Mouse (Mus musculus) embryonic facial prominence, embryonic 15.5 days (tissue): ENCODE measurements at regions not wholly inside any gene's neighbourhood (a gene's known extent, or its start where the extent isn't known, plus 50 kb on each side); places are given as distances from the start of the nearest gene placed in this dataset.
A peak's percentile ranks its signal among the peaks of the same experiment; 100 is the strongest.

Experiments
- ATAC-seq: fragments of 200-750 bp; cut with Nextera tagmentation; 2 replicates; pipeline ENCODE4 v1.8.0; 2017; ENCODE audit warnings: low read depth, moderate TSS enrichment; ENCODE audit not compliant: insufficient number of reproducible peaks, low FRiP score, low TSS enrichment
- H3K27ac ChIP-seq: fragments of 300-500 bp; sonication (generic); replicated peaks from 2 replicates; pipeline ENCODE4 v1.5.1; 2015; ENCODE audit warnings: mild to moderate bottlenecking, inconsistent platforms
- H3K27me3 ChIP-seq: fragments of 300-500 bp; sonication (generic); 2 replicates; pipeline ENCODE4 v1.6.1; 2015; ENCODE audit warnings: inconsistent platforms
- H3K36me3 ChIP-seq: fragments of 300-500 bp; sonication (generic); 2 replicates; pipeline ENCODE4 v1.6.1; 2015; ENCODE audit warnings: mild to moderate bottlenecking, inconsistent platforms
- H3K4me1 ChIP-seq: fragments of 300-500 bp; sonication (generic); 2 replicates; pipeline ENCODE4 v1.6.1; 2015; ENCODE audit warnings: inconsistent platforms
- H3K4me2 ChIP-seq: fragments of 300-500 bp; sonication (generic); replicated peaks from 2 replicates; pipeline ENCODE4 v1.6.1; 2015; ENCODE audit warnings: mild to moderate bottlenecking, inconsistent platforms
- H3K4me3 ChIP-seq: fragments of 300-500 bp; sonication (generic); replicated peaks from 2 replicates; pipeline ENCODE4 v1.5.1; 2015; ENCODE audit warnings: mild to moderate bottlenecking, inconsistent platforms
- H3K9ac ChIP-seq: fragments of 300-500 bp; sonication (generic); 2 replicates; pipeline ENCODE4 v1.6.1; 2015; ENCODE audit warnings: inconsistent platforms
- H3K9me3 ChIP-seq: fragments of 300-500 bp; sonication (generic); replicated peaks from 2 replicates; pipeline ENCODE4 v1.6.1; 2016; ENCODE audit warnings: inconsistent platforms
- WGBS: fragments of 180-500 bp; shearing (Covaris S2); methylation state at CpG from one replicate; pipeline ENCODE4 v1.1.7; 2015; 5-methylcytosine and 5-hydroxymethylcytosine counted together

- Histone ChIP-seq H3K27ac (no peak overlapping the region; the same call in 1 of the 2 replicates), H3K9ac (no peak overlapping the region), H3K4me1 (peaks cover 5% of the 10 kb centered on the region; the same call in 1 of the 2 replicates), H3K27me3 (no peaks in the 10 kb centered on the region), H3K36me3 (no peaks in the 10 kb centered on the region), H3K4me3 (no peak overlapping the region), H3K4me2 (peak overlapping the region; percentile 12), H3K9me3 (no peaks in the 10 kb centered on the region)
- ATAC-seq = no peak
- WGBS = 51% methylated on average over 15 of the region's 15 CpGs
Measured at GRCm38 (mm10) chr9:88068881-88069304, 258.1 kb upstream of the Nt5e start.

DNA sequence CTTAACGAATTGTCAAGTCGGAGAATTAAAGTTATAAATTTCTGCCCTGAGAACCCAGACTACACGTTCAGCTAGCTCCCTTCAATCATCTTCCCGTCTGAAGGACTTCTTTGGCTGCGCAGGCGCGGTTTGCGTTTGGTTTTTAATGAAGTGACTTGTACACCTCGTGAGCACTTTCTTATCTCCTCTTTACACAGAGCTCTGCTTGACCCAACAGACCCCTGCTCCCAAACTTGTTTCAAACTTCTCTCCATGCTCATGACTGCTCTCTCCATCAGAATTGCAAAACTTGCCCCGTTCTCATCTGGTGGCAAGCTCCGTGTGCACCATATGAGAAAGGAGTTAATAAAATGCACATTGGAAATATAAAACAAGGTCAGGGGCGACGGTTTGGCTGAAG is 257.2 kb upstream of the Nt5e start:
- Histone ChIP-seq H3K36me3 (no peaks in the 10 kb centered on the region), H3K27me3 (no peaks in the 10 kb centered on the region), H3K4me3 (no peak overlapping the region), H3K4me2 (no peak overlapping the region), H3K9ac (no peak overlapping the region), H3K4me1 (peaks cover 5% of the 10 kb centered on the region; the same call in 1 of the 2 replicates), H3K27ac (no peak overlapping the region), H3K9me3 (no peaks in the 10 kb centered on the region)
- WGBS = 74% methylated on average over 13 of the region's 13 CpGs
- ATAC-seq = no peak

DNA sequence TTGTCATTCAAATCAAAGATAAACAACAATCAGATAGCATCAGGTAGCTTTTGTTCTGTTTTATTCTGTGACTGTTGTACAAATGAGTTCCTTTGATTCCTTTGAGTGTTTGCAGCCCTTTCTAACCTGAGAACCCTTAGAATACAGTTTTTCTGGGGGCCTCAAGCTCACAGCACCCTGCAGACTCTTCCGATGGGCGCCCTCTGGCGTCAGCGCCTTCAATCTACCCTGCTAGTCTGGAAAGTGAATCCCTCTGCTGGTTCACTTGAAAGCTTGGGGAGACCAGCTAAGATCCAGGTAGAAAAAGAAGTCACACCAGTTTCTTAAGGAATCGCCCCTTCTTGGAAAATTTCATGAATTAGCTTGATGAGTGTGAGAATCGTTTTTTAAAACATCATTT is 253.8 kb upstream of the Nt5e start:
- no peak for ATAC-seq
- no peak overlapping the region for H3K4me3 ChIP-seq
- no peak overlapping the region for H3K4me2 ChIP-seq
- WGBS = 6% methylated on average over 6 of the region's 6 CpGs
- H3K36me3 ChIP-seq = no peaks in the 10 kb centered on the region
- H3K4me1 ChIP-seq = peaks cover 5% of the 10 kb centered on the region; the same call in 1 of the 2 replicates
- no peaks in the 10 kb centered on the region for H3K27me3 ChIP-seq
- H3K9me3 ChIP-seq = no peaks in the 10 kb centered on the region
- H3K9ac ChIP-seq = no peak overlapping the region
- H3K27ac ChIP-seq = no peak overlapping the region

- H3K4me1 ChIP-seq = peaks cover 5% of the 10 kb centered on the region; the same call in 1 of the 2 replicates
Measured at GRCm38 (mm10) chr9:88073579-88073978, 253.4 kb upstream of the Nt5e start.

DNA sequence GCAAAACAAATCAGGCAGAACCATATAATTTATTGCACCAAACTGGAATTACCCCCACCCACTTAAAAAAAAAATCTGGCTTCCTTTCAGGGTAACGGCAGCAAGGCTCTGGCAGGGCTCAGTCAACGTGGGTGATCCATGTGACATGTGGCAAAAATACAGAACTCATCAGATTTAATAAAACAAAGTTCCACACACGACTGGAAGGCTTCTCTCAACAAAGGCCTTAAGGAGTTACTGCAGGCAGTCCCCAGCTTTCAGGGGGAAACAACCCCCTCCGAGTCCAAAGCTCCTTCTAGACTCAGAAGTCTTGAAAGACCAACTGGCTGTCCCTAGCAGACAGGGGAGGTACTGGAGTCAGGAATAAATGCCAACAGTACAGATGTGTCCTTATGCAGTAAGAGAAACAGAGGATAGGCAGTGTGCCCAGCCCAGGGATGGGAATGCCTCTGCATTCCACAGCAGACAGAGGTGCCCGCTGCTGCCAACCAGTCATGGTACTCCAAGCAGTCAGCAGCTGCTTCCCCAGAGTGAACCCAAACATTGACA is 244.0 kb upstream of the Nt5e start:
- Histone ChIP-seq H3K27ac (0 out of 2 replicates have a peak overlapping the region, but pooled peaks have one; percentile 35), H3K9ac (no peak overlapping the region), H3K4me1 (peaks cover 12% of the 10 kb centered on the region; the same call in 1 of the 2 replicates), H3K4me2 (no peak overlapping the region), H3K27me3 (no peaks in the 10 kb centered on the region), H3K9me3 (no peaks in the 10 kb centered on the region), H3K4me3 (no peak overlapping the region), H3K36me3 (no peaks in the 10 kb centered on the region)
- WGBS = 20% methylated on average over 5 of the region's 5 CpGs
- ATAC-seq = peak; percentile 72

More at GRCm38 (mm10) chr9:88073579-88073978, 253.4 kb upstream of the Nt5e start:
- Histone ChIP-seq H3K4me3 (no peak overlapping the region), H3K9me3 (no peaks in the 10 kb centered on the region), H3K27ac (no peak overlapping the region), H3K27me3 (no peaks in the 10 kb centered on the region), H3K36me3 (no peaks in the 10 kb centered on the region), H3K9ac (no peak overlapping the region), H3K4me2 (no peak overlapping the region)
- WGBS = 59% methylated on average over 7 of the region's 7 CpGs
- ATAC-seq = no peak

- no peaks in the 10 kb centered on the region for H3K36me3 ChIP-seq
- H3K27ac ChIP-seq = no peak overlapping the region
- WGBS = 74% methylated on average over 11 of the region's 11 CpGs
- no peak overlapping the region for H3K4me3 ChIP-seq
- no peak overlapping the region for H3K4me2 ChIP-seq
- H3K27me3 ChIP-seq = no peaks in the 10 kb centered on the region
- H3K9me3 ChIP-seq = no peaks in the 10 kb centered on the region
- H3K9ac ChIP-seq = no peak overlapping the region
- H3K4me1 ChIP-seq = peaks cover 12% of the 10 kb centered on the region; the same call in 1 of the 2 replicates
- no peak for ATAC-seq
Measured at GRCm38 (mm10) chr9:88085181-88085816, 241.7 kb upstream of the Nt5e start.

GRCm38 (mm10) chr9:88085866-88086265 is 241.1 kb upstream of the Nt5e start:
- H3K27me3 ChIP-seq = no peaks in the 10 kb centered on the region
- H3K36me3 ChIP-seq = no peaks in the 10 kb centered on the region
- WGBS = 58% methylated on average over 3 of the region's 3 CpGs
- no peak overlapping the region for H3K9ac ChIP-seq
- ATAC-seq = no peak
- H3K4me3 ChIP-seq = no peak overlapping the region
- no peak overlapping the region for H3K27ac ChIP-seq
- no peak overlapping the region for H3K4me2 ChIP-seq
- peaks cover 12% of the 10 kb centered on the region; the same call in 1 of the 2 replicates for H3K4me1 ChIP-seq
- H3K9me3 ChIP-seq = no peaks in the 10 kb centered on the region

GRCm38 (mm10) chr9:88091781-88092527 is 235.0 kb upstream of the Nt5e start:
- Histone ChIP-seq H3K9ac (no peak overlapping the region), H3K4me1 (no peaks in the 10 kb centered on the region), H3K4me3 (no peak overlapping the region), H3K27ac (no peak overlapping the region), H3K36me3 (no peaks in the 10 kb centered on the region), H3K9me3 (no peaks in the 10 kb centered on the region), H3K27me3 (no peaks in the 10 kb centered on the region), H3K4me2 (no peak overlapping the region)
- 59% methylated on average over 8 of the region's 8 CpGs for WGBS
- no peak for ATAC-seq

DNA sequence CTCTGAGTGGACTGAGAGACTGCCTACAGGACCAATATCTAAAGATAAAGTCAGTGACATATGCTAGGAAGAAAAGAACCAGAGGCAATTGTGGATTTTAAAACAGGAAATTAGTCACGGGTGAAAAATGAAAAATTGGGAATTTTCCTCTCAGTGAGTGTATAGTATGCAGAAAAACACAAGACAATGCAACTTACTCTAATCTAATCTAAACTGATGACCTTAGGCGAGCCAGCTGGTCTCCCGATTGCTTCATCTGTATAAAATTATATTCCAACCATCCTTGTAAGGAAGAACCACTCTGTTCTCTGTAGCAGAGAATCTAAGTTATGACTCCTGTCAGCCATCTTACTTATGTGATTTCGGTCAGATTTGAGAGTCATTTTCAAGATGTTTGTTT is 234.4 kb upstream of the Nt5e start:
- Histone ChIP-seq H3K4me1 (no peaks in the 10 kb centered on the region), H3K27ac (no peak overlapping the region), H3K27me3 (no peaks in the 10 kb centered on the region), H3K9ac (no peak overlapping the region), H3K4me2 (no peak overlapping the region), H3K9me3 (no peaks in the 10 kb centered on the region), H3K36me3 (no peaks in the 10 kb centered on the region), H3K4me3 (no peak overlapping the region)
- WGBS = 69% methylated on average over 4 of the region's 4 CpGs
- ATAC-seq = no peak

DNA sequence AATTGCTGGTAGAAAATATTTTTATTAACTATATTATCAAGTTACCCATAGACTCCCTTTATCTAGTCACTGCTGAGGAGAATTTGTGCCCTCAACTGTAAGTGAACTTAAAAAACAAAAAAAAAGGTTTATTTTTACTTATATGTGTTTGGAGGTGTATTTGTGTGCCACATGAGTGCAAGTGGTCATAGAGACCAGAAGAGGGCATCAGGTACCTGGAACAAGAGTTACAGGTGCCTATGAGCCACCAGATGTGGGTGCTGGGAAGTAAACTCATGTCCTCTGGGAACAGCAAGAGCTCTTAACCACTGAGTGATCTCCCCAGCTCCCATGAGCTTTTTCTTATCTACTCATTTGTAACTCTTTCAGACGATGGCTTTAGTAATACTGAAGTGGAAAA is 213.9 kb upstream of the Nt5e start:
- no peak overlapping the region for H3K27ac ChIP-seq
- no peaks in the 10 kb centered on the region for H3K27me3 ChIP-seq
- no peaks in the 10 kb centered on the region for H3K4me1 ChIP-seq
- no peak overlapping the region for H3K4me2 ChIP-seq
- 64% methylated on average over 1 of the region's 1 CpGs for WGBS
- no peaks in the 10 kb centered on the region for H3K9me3 ChIP-seq
- no peak for ATAC-seq
- H3K36me3 ChIP-seq = no peaks in the 10 kb centered on the region
- H3K9ac ChIP-seq = no peak overlapping the region
- H3K4me3 ChIP-seq = no peak overlapping the region

DNA sequence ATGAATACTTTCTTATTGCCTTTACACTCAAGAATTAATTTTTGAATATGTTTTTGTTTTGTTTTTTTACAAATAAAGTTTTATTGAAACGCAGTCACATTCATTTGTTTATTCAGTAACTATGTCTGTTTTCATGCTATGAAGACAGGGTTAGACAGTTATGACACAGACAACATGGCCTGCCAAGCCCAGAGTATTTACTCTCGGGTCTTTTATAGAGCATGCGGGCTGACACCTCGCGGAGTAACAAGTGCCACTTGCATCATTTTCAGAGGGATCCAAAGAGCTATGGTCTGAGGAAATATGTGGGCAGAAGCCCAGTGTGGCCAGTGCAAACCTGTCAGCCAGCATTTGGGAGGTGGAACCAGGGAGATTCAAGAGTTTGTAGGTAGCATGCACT is 206.5 kb upstream of the Nt5e start:
- Histone ChIP-seq H3K4me1 (no peaks in the 10 kb centered on the region), H3K27ac (no peak overlapping the region), H3K9ac (no peak overlapping the region), H3K4me3 (no peak overlapping the region), H3K4me2 (no peak overlapping the region), H3K36me3 (no peaks in the 10 kb centered on the region), H3K9me3 (no peaks in the 10 kb centered on the region), H3K27me3 (no peaks in the 10 kb centered on the region)
- WGBS = 91% methylated on average over 5 of the region's 5 CpGs
- ATAC-seq = no peak
